Mouse (Mus musculus) heart, adult 8-10 months (tissue): ENCODE measurements around the gene Ifi205. TPM values are rescaled to one million over a fixed set of nuclear protein-coding genes. Genes with fewer than 3 reads are reported as not detected.

Experiments
- DNase-seq: peaks from one replicate; pipeline ENCODE4 v3.0.0; 2022; ENCODE audit warnings: low spot score
- total RNA-seq, 4 experiments: library from RNA; stranded (reverse); gene quantifications; 2 replicates each; pipeline ENCODE4 v1.2.4; 2022

Gene Ifi205
- total RNA-seq, 4 experiments from 2014 or later = 11.3 to 19.4 (median 17.3) TPM

- peak; percentile 54 for DNase-seq
These were observed 58.5 kb downstream of the Ifi205 start for GRCm38 (mm10) chr1:173973111-173973510.

Other genes with a start within 250 kb of the Ifi205 start
- gene Ifi211, start 118.8 kb downstream of the Ifi205 start, total RNA-seq = 1 to 10 TPM; 1.3 to 2.7 (median 1.5) TPM
- 10 to 100 TPM in 3 of 4 experiments, 1 to 10 TPM in 1; 8.1 to 16.2 (median 12.3) TPM for gene Mndal, start 89.3 kb downstream of the Ifi205 start, total RNA-seq
- gene Ifi203, start 89.1 kb downstream of the Ifi205 start, total RNA-seq = 10 to 100 TPM in 3 of 4 experiments, 1 to 10 TPM in 1; 8.5 to 14.2 (median 12.0) TPM
- not detected for gene Ifi202b, start 49.1 kb downstream of the Ifi205 start, total RNA-seq
- gene Olfr433, start 8.9 kb upstream of the Ifi205 start, total RNA-seq = not detected
- gene Olfr432, start 17.4 kb upstream of the Ifi205 start, total RNA-seq = not detected
- gene Olfr430, start 34.8 kb upstream of the Ifi205 start, total RNA-seq = not detected
- gene Olfr429, start 52.5 kb upstream of the Ifi205 start, total RNA-seq = not detected
- gene Olfr427, start 65.1 kb upstream of the Ifi205 start, total RNA-seq = not detected
- gene Olfr231, start 89.4 kb upstream of the Ifi205 start, total RNA-seq = not detected
- gene Olfr424, start 99.7 kb upstream of the Ifi205 start, total RNA-seq = not detected
- not detected for gene Olfr420, start 123.8 kb upstream of the Ifi205 start, total RNA-seq
- 10 to 100 TPM in 1 of 4 experiments, 1 to 10 TPM in 3; 8.1 to 10.7 (median 8.8) TPM for gene Spta1, start 141.0 kb upstream of the Ifi205 start, total RNA-seq
- not detected for gene Olfr419, start 220.3 kb upstream of the Ifi205 start, total RNA-seq